Mouse (Mus musculus) heart, embryonic 16.5 days (tissue): ENCODE measurements around the gene Zfp668. TPM values are rescaled to one million over a fixed set of nuclear protein-coding genes. Genes with fewer than 3 reads are reported as not detected.
A peak's percentile ranks its signal among the peaks of the same experiment; 100 is the strongest.
"Not testable (repeated sequence)": the region's sequence is repeated elsewhere in the genome, so short reads cannot be mapped to it uniquely, and the experiment has no call there.

ENCODE experiments used
- ATAC-seq: fragments of 200-750 bp; cut with Nextera tagmentation; replicated peaks from 2 replicates; pipeline ENCODE4 v1.8.0; 2017; ENCODE audit warnings: moderate number of reproducible peaks; ENCODE audit not compliant: insufficient read depth, low FRiP score; ENCODE audit errors: extremely low read depth
- H3K27ac ChIP-seq: fragments of 300-500 bp; sonication (generic); 2 replicates; pipeline ENCODE4 v1.5.1; 2014; ENCODE audit warnings: mild to moderate bottlenecking, low read length, control low read depth, moderate library complexity
- H3K27me3 ChIP-seq: fragments of 300-500 bp; sonication (generic); 2 replicates; pipeline ENCODE4 v1.6.1; 2014; ENCODE audit warnings: low read length, mixed read lengths; ENCODE audit not compliant: control insufficient read depth, insufficient read depth
- H3K36me3 ChIP-seq: fragments of 300-500 bp; sonication (generic); 2 replicates; pipeline ENCODE4 v1.6.1; 2014; ENCODE audit not compliant: control insufficient read depth, insufficient read depth
- H3K4me1 ChIP-seq: fragments of 300-500 bp; sonication (generic); 2 replicates; pipeline ENCODE4 v1.6.1; 2014; ENCODE audit warnings: low read length, mixed read lengths; ENCODE audit not compliant: control insufficient read depth, insufficient read depth
- H3K4me2 ChIP-seq: fragments of 300-500 bp; sonication (generic); 2 replicates; pipeline ENCODE4 v1.6.1; 2014; ENCODE audit warnings: low read depth, mild to moderate bottlenecking, control low read depth, low read length
- H3K4me3 ChIP-seq: fragments of 300-500 bp; sonication (generic); 2 replicates; pipeline ENCODE4 v1.5.1; 2014; ENCODE audit warnings: mild to moderate bottlenecking, control low read depth, low read length
- H3K9ac ChIP-seq: fragments of 300-500 bp; sonication (generic); 2 replicates; pipeline ENCODE4 v1.6.1; 2014; ENCODE audit warnings: low read length, control low read depth
- H3K9me3 ChIP-seq: fragments of 300-500 bp; sonication (generic); replicated peaks from 2 replicates; pipeline ENCODE4 v1.6.1; 2016; ENCODE audit warnings: low read length; ENCODE audit not compliant: control insufficient read depth
- WGBS: fragments of 180-500 bp; shearing (Covaris S2); extraction: QIAGEN DNeasy Blood & Tissue Kit; methylation state at CpG from one replicate; pipeline ENCODE4 v1.1.7; 2014; 5-methylcytosine and 5-hydroxymethylcytosine counted together
- polyA plus RNA-seq: library from polyadenylated mRNA; unstranded; fragments of >200 nt; fragmentation: Nextera tagmentation; extraction: Ambion mirVana; gene quantifications from 2 replicates; pipeline ENCODE4 v1.2.1, GENCODE M21; 2015

Gene Zfp668
- polyA plus RNA-seq, 1 experiment from 2014 or later: 10.4 TPM

GRCm38 (mm10) chr7:127840886-127841285 lies 35.7 kb downstream of the Zfp668 start:
- Histone ChIP-seq H3K27me3 (no peaks in the 10 kb centered on the region), H3K9me3 (no peaks in the 10 kb centered on the region), H3K4me2 (peak overlapping the region; percentile 67), H3K4me1 (peaks cover 6% of the 10 kb centered on the region), H3K9ac (peak overlapping the region; percentile 94), H3K36me3 (peaks cover 16% of the 10 kb centered on the region), H3K27ac (peak overlapping the region; percentile 85), H3K4me3 (peak overlapping the region; percentile 81)
- WGBS: 4% methylated on average over 15 of the region's 15 CpGs
- ATAC-seq: peak; percentile 9; the same call in 1 of the 2 replicates

- not testable (repeated sequence) for H3K4me3 ChIP-seq, ATAC-seq, H3K9ac ChIP-seq, H3K9me3 ChIP-seq, H3K27ac ChIP-seq, H3K27me3 ChIP-seq, H3K4me2 ChIP-seq, H3K4me1 ChIP-seq
- WGBS: 86% methylated on average over 2 of the region's 2 CpGs
- H3K36me3 ChIP-seq: peaks cover 16% of the 10 kb centered on the region
Measured at GRCm38 (mm10) chr7:127840031-127840430, 36.6 kb downstream of the Zfp668 start.

DNA sequence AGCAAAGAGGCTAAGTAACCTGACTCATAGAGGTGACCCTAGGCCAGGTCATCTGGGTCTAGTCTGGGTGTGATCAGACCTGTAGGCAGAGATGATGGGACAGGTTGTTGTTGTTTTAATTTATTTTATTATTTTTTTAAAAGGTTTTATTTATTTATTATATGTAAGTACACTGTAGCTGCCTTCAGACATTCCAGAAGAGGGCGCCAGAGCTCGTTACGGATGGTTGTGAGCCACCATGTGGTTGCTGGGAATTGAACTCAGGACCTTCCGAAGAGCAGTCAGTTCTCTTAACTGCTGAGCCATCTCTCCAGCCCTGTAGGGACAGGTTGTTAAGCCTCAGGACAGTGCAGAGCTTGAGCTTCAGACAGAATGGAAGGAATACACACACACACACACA lies 38.8 kb downstream of the Zfp668 start:
- H3K9me3 ChIP-seq, ATAC-seq, H3K36me3 ChIP-seq, H3K4me2 ChIP-seq, H3K4me1 ChIP-seq, H3K27me3 ChIP-seq, H3K9ac ChIP-seq, H3K27ac ChIP-seq, H3K4me3 ChIP-seq: not testable (repeated sequence)
- WGBS: 76% methylated on average over 4 of the region's 4 CpGs

DNA sequence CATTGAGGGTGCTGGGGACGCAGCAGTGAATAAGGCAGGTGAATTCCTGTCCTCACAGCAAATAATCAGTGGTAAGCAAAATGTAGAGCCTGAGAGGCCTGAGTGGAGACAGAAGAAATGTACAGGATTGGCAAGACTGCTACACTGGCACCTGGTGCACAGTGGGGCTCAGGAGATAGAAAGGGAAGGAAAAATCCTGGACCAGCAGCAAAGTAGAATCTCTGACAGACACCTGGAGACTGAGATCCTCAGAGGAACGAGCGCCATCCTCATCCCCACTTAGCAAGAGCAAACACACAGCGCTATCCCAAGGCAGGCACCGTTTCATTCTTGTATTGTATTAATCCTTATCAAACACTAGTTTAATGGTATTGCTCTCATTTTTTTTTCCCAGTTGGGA lies 39.2 kb downstream of the Zfp668 start:
- H3K9ac ChIP-seq: no peak overlapping the region
- ATAC-seq: no peak
- no peaks in the 10 kb centered on the region for H3K9me3 ChIP-seq
- H3K4me1 ChIP-seq: peaks cover under 1% of the 10 kb centered on the region
- no peak overlapping the region for H3K4me3 ChIP-seq
- no peak overlapping the region for H3K27ac ChIP-seq
- no peaks in the 10 kb centered on the region for H3K36me3 ChIP-seq
- no peaks in the 10 kb centered on the region for H3K27me3 ChIP-seq
- no peak overlapping the region for H3K4me2 ChIP-seq
- WGBS: 88% methylated on average over 5 of the region's 5 CpGs

DNA sequence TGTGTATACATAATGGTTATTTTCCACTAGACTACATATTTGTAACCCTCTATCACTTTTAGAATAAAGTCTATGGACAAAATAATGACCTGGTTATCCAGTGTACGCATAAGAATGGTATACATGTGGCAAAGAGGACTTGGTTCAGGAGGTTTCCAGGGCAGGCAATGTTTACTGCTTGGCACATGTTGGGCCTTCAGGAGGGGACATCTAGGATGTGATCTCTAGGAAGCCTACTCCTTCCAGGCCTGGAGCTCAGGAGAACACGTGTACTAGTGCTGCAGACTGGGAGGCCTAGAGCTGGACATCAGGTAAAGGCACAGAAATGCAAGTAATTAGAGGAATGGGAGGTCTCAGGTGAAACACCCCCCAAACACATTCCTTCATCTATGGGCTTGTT lies 41.1 kb downstream of the Zfp668 start:
- H3K4me3 ChIP-seq: no peak overlapping the region
- H3K36me3 ChIP-seq: no peaks in the 10 kb centered on the region
- no peaks in the 10 kb centered on the region for H3K4me1 ChIP-seq
- H3K4me2 ChIP-seq: no peak overlapping the region
- H3K9me3 ChIP-seq: no peaks in the 10 kb centered on the region
- no peak overlapping the region for H3K9ac ChIP-seq
- H3K27ac ChIP-seq: no peak overlapping the region
- H3K27me3 ChIP-seq: no peaks in the 10 kb centered on the region
- 82% methylated on average over 2 of the region's 2 CpGs for WGBS
- ATAC-seq: no peak

- Histone ChIP-seq H3K4me2 (peak within 1 kb of the TSS; percentile 59), H3K36me3 (no peaks in the 10 kb centered on the region), H3K27ac (no peak within 1 kb of the TSS), H3K9ac (peak within 1 kb of the TSS; percentile 62), H3K27me3 (no peaks in the 10 kb centered on the region; the same call in 1 of the 2 replicates), H3K9me3 (no peaks in the 10 kb centered on the region), H3K4me3 (peak within 1 kb of the TSS; percentile 47), H3K4me1 (0 out of 2 replicates have a peak, but pooled peaks cover 3% of the 10 kb centered on the region)
- ATAC-seq: no peak
- 11% methylated on average over 27 of the region's 38 CpGs for WGBS
Measured at GRCm38 (mm10) chr7:127824176-127824871, 52.3 kb downstream of the Zfp668 start, which contains the start of the genes Stx4a and Stx1b. TSS of gene Stx4a (plus strand) at chr7:127824294. TSS of gene Stx1b (minus strand) at chr7:127824549.

- H3K27ac ChIP-seq: no peak overlapping the region
- peak overlapping the region; percentile 59 for H3K4me2 ChIP-seq
- no peaks in the 10 kb centered on the region for H3K36me3 ChIP-seq
- H3K27me3 ChIP-seq: no peaks in the 10 kb centered on the region; the same call in 1 of the 2 replicates
- H3K9ac ChIP-seq: peak overlapping the region; percentile 62
- 0 out of 2 replicates have a peak, but pooled peaks have one; percentile 8 for ATAC-seq
- 62% methylated on average over 8 of the region's 11 CpGs for WGBS
- no peaks in the 10 kb centered on the region for H3K9me3 ChIP-seq
- H3K4me1 ChIP-seq: 0 out of 2 replicates have a peak, but pooled peaks cover 3% of the 10 kb centered on the region
- peak overlapping the region; percentile 47 for H3K4me3 ChIP-seq
Measured at GRCm38 (mm10) chr7:127823236-127824171, 53.1 kb downstream of the Zfp668 start.

DNA sequence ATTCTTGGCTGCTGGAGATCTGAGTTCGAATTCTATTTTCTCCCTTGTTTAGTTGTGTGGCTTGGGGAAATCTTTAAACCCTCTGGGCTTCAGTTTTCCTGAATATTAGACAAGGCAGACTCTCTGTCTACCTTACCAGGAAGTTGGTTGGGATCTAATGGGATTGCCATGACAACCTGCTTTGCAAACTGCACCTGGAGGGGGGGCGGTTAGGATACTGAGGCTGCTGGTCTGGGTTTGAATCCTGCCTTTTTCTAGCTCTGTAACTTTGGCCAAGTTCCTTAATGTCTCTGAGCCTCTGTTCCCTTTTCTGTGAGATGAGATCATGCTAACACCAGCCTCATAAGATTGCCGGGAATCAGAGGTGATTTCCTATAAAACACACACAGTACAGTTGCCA lies 54.1 kb downstream of the Zfp668 start:
- H3K36me3 ChIP-seq: no peaks in the 10 kb centered on the region
- no peak overlapping the region for H3K4me3 ChIP-seq
- H3K4me1 ChIP-seq: 0 out of 2 replicates have a peak, but pooled peaks cover 3% of the 10 kb centered on the region
- H3K27me3 ChIP-seq: no peaks in the 10 kb centered on the region; the same call in 1 of the 2 replicates
- no peak overlapping the region for H3K27ac ChIP-seq
- no peaks in the 10 kb centered on the region for H3K9me3 ChIP-seq
- no peak overlapping the region for H3K4me2 ChIP-seq
- ATAC-seq: no peak
- WGBS: 73% methylated on average over 3 of the region's 3 CpGs
- no peak overlapping the region for H3K9ac ChIP-seq
